Mouse (Mus musculus) liver, embryonic 11.5 days (tissue): Measurements from ENCODE around the gene Olfr649. TPM values are rescaled to one million over a fixed set of nuclear protein-coding genes. Genes with fewer than 3 reads are reported as not detected.

Experiments
- ATAC-seq: fragments of 200-750 bp; cut with Nextera tagmentation; replicated peaks from 2 replicates; pipeline ENCODE4 v1.8.0; 2017; ENCODE audit warnings: moderate number of reproducible peaks, mild to moderate bottlenecking, moderate TSS enrichment, moderate library complexity; ENCODE audit not compliant: low FRiP score
- DNase-seq: peaks from one replicate; pipeline ENCODE4 v3.0.0-alpha.2; 2017; ENCODE audit warnings: low spot score
- H3K27ac ChIP-seq: fragments of 300-500 bp; sonication (generic); 2 replicates; pipeline ENCODE4 v1.5.1; 2014; ENCODE audit warnings: mild to moderate bottlenecking, low read depth, low read length, control low read depth
- H3K27me3 ChIP-seq: fragments of 300-500 bp; sonication (generic); replicated peaks from 2 replicates; pipeline ENCODE4 v1.6.1; 2014; ENCODE audit warnings: low read length, mixed read lengths; ENCODE audit not compliant: control insufficient read depth, insufficient read depth
- H3K36me3 ChIP-seq: fragments of 300-500 bp; sonication (generic); 2 replicates; pipeline ENCODE4 v1.6.1; 2014; ENCODE audit warnings: mild to moderate bottlenecking, low read length, moderate library complexity, mixed read lengths; ENCODE audit not compliant: control insufficient read depth, insufficient read depth
- H3K4me1 ChIP-seq: fragments of 300-500 bp; sonication (generic); replicated peaks from 2 replicates; pipeline ENCODE4 v1.6.1; 2014; ENCODE audit warnings: low read length, mixed read lengths; ENCODE audit not compliant: control insufficient read depth, insufficient read depth
- H3K4me2 ChIP-seq: fragments of 300-500 bp; sonication (generic); 2 replicates; pipeline ENCODE4 v1.6.1; 2014; ENCODE audit warnings: mild to moderate bottlenecking, control low read depth, moderate library complexity
- H3K4me3 ChIP-seq: fragments of 300-500 bp; sonication (generic); 2 replicates; pipeline ENCODE4 v1.5.1; 2014; ENCODE audit warnings: low read depth, low read length, control low read depth
- H3K9ac ChIP-seq: fragments of 300-500 bp; sonication (generic); 2 replicates; pipeline ENCODE4 v1.6.1; 2014; ENCODE audit warnings: low read depth, low read length, control low read depth
- H3K9me3 ChIP-seq: fragments of 300-500 bp; sonication (generic); 2 replicates; pipeline ENCODE4 v1.6.1; 2016; ENCODE audit warnings: low read length, inconsistent platforms, mixed read lengths; ENCODE audit not compliant: control insufficient read depth
- WGBS: fragments of 180-500 bp; shearing (Covaris S2); extraction: QIAGEN DNeasy Blood & Tissue Kit; methylation state at CpG from one replicate; pipeline ENCODE4 v1.1.7; 2014; 5-methylcytosine and 5-hydroxymethylcytosine counted together
- polyA plus RNA-seq: library from polyadenylated mRNA; unstranded; fragments of >200 nt; fragmentation: Nextera tagmentation; extraction: Ambion mirVana; gene quantifications from 2 replicates; pipeline ENCODE4 v1.2.1, GENCODE M21; 2014

Olfr649 gene
- not detected in 2 replicates for polyA plus RNA-seq

GRCm38 (mm10) chr7:104195885-104196284 lies at the start of gene Olfr649:
TSS of gene Olfr649 (minus strand) at chr7:104195985.
- no peaks in the 10 kb centered on the region for H3K9me3 ChIP-seq
- no peaks in the 10 kb centered on the region for H3K27me3 ChIP-seq
- 79% methylated on average over 6 of the region's 6 CpGs for WGBS
- no peak within 1 kb of the TSS for H3K4me2 ChIP-seq
- no peak within 1 kb of the TSS for H3K27ac ChIP-seq
- H3K9ac ChIP-seq = no peak within 1 kb of the TSS
- no peaks in the 10 kb centered on the region for H3K36me3 ChIP-seq
- no peak for DNase-seq
- no peak within 1 kb of the TSS for H3K4me3 ChIP-seq
- H3K4me1 ChIP-seq = no peaks in the 10 kb centered on the region
- ATAC-seq = no peak

DNA sequence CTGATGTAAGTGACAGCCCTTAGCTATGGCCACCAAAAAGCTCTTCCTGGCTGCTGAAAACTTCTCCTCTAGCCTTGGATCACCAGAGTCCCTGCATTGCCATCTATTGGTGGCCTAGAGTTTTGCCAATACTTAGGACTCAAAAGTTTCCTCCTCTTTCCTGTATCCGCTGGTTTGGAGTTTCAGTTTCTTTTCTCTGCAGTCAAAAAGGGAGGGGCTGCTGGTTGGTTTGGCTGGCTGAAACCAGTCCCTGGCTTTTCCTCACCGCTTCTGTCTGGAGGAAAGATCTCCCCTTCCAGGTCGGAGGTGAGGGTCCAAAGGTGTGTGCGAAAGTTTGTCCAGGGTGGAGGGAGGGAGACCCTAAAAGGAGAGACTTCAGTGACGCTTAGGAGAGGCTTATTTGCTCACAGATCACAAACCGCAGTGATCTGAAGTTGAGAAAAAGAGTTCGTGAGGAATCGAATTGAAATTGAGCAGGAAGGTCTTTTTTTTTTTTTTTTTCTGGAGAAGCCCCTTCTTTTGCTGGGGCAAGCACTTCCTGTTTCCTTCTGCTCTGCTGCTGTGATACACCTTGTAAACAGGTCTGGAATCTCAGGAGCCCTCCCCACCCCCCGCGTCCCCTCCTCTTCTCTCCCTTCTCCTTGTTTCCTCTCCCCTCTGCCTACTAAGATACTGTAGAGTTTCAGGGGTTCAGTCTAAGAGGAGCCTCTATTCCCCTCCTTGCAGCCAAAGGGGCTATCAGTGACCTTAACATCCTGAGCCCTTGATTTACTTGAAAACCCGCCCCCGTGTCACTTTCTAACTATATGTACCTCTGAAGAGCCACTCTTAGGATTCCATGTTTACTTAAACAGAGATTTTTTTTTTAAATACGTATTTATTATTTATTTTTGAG lies 48.7 kb upstream of the Olfr649 start, which contains the start of gene Trim34a:
Gene Trim34a, plus strand, starts transcription at position 171 of the 895 bp plus-strand sequence.
- no peaks in the 10 kb centered on the region for H3K36me3 ChIP-seq
- WGBS = 3% methylated on average over 13 of the region's 13 CpGs
- peak; percentile 87 for ATAC-seq
- H3K4me3 ChIP-seq = peak within 1 kb of the TSS; percentile 62
- no peaks in the 10 kb centered on the region for H3K4me1 ChIP-seq
- H3K27me3 ChIP-seq = no peaks in the 10 kb centered on the region
- no peaks in the 10 kb centered on the region for H3K9me3 ChIP-seq
- H3K9ac ChIP-seq = peak within 1 kb of the TSS; percentile 68
- H3K4me2 ChIP-seq = peak within 1 kb of the TSS; percentile 72
- H3K27ac ChIP-seq = no peak within 1 kb of the TSS
- DNase-seq = peak; percentile 64

GRCm38 (mm10) chr7:104243616-104244015 lies 47.8 kb upstream of the Olfr649 start:
- Histone ChIP-seq H3K4me3 (no peak overlapping the region; the same call in 1 of the 2 replicates), H3K36me3 (no peaks in the 10 kb centered on the region), H3K9ac (no peak overlapping the region), H3K27ac (no peak overlapping the region), H3K4me2 (peak overlapping the region; percentile 72), H3K9me3 (no peaks in the 10 kb centered on the region), H3K4me1 (no peaks in the 10 kb centered on the region), H3K27me3 (no peaks in the 10 kb centered on the region)
- ATAC-seq = no peak
- no peak for DNase-seq
- 52% methylated on average over 1 of the region's 1 CpGs for WGBS

GRCm38 (mm10) chr7:104240857-104241256 lies 45.1 kb upstream of the Olfr649 start:
- Histone ChIP-seq H3K9ac (no peak overlapping the region), H3K9me3 (no peaks in the 10 kb centered on the region), H3K4me3 (no peak overlapping the region), H3K36me3 (no peaks in the 10 kb centered on the region), H3K27ac (no peak overlapping the region), H3K27me3 (no peaks in the 10 kb centered on the region), H3K4me2 (no peak overlapping the region), H3K4me1 (no peaks in the 10 kb centered on the region)
- DNase-seq = no peak
- ATAC-seq = no peak

DNA sequence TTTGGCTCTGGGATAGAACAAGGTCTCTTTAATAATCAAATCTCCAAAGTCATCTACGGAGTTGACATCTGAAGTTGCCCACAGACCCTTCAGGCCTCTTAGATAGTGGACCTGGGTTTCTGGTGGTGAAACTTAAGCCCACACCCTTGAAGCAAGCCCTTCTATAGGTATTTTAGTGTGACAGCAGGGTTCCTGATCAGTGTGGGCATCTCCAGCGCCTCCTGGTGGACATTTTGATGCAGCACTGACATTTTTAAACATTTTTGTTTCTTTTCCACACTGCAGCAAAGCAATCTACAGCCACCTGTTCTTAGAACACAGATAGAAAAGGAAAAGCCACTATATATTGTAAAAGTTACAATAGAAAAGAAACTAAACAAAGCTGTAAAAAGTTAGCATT lies 35.4 kb upstream of the Olfr649 start:
- no peak for ATAC-seq
- Histone ChIP-seq H3K9me3 (no peaks in the 10 kb centered on the region), H3K4me2 (no peak overlapping the region), H3K36me3 (no peaks in the 10 kb centered on the region; the same call in 1 of the 2 replicates), H3K9ac (no peak overlapping the region), H3K27ac (no peak overlapping the region), H3K27me3 (no peaks in the 10 kb centered on the region), H3K4me3 (no peak overlapping the region), H3K4me1 (no peaks in the 10 kb centered on the region)
- no peak for DNase-seq
- WGBS = 35% methylated on average over 2 of the region's 2 CpGs

DNA sequence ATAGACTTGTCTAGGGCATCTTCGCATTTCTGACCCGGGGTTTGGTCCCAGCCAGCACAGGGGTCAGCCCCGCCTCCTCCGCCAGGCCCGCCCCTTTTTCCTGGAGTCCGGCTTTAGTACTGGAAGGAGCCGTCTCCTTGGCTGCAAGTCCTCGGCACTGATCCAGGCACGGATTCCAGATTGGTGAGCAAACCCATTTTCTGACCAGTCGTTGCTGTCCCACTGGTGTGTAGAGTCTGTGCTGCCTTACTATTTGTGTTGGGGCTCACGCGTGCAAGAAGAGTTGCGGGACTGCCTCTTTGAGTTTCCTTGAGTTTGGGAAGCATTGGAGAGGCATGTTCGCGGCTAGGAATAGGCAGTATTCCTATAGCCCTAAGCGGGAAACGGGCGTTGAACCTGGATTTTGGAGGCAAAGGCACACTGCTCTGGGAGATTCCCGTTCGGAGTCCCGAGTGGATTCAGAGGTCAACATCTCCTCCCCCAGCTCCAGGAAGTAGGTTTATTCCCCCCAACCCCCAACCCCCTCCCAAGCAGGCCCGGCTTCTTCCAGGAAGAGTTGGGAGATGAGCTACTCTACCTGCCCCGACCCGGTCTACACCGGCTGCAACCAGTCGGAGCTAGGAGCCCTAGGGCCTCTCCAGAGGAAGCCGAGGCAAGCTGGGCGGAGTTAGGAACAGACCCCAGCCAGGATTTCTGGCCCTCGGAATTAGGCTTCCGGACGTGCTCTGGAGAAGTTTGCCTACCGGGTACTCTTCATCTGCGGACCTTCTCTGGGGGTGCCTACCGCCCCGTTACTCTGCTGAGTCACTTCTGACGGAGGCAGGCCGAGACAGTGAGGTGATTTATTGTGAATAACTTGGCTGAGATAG lies 23.1 kb upstream of the Olfr649 start, which contains the start of gene Trim6:
Gene Trim6, plus strand, starts transcription at position 93 of the 869 bp plus-strand sequence.
- DNase-seq = peak; percentile 65
- ATAC-seq = peak; percentile 78
- Histone ChIP-seq H3K4me1 (no peaks in the 10 kb centered on the region; the same call in 1 of the 2 replicates), H3K4me2 (peak within 1 kb of the TSS; percentile 82), H3K27ac (no peak within 1 kb of the TSS), H3K4me3 (peak within 1 kb of the TSS; percentile 50), H3K9me3 (no peaks in the 10 kb centered on the region), H3K36me3 (no peaks in the 10 kb centered on the region), H3K9ac (peak within 1 kb of the TSS; percentile 58), H3K27me3 (no peaks in the 10 kb centered on the region)
- 3% methylated on average over 37 of the region's 37 CpGs for WGBS

GRCm38 (mm10) chr7:104217881-104218280 lies 22.1 kb upstream of the Olfr649 start:
- Histone ChIP-seq H3K4me3 (no peak overlapping the region), H3K4me1 (no peaks in the 10 kb centered on the region; the same call in 1 of the 2 replicates), H3K9ac (no peak overlapping the region), H3K27ac (no peak overlapping the region), H3K36me3 (no peaks in the 10 kb centered on the region), H3K9me3 (no peaks in the 10 kb centered on the region), H3K27me3 (no peaks in the 10 kb centered on the region), H3K4me2 (no peak overlapping the region)
- DNase-seq = no peak
- no peak for ATAC-seq
- WGBS = 51% methylated on average over 2 of the region's 2 CpGs

- WGBS = 47% methylated on average over 1 of the region's 1 CpGs
- Histone ChIP-seq H3K27ac (no peak overlapping the region), H3K4me3 (no peak overlapping the region), H3K4me2 (no peak overlapping the region), H3K9me3 (no peaks in the 10 kb centered on the region), H3K9ac (no peak overlapping the region), H3K27me3 (no peaks in the 10 kb centered on the region), H3K36me3 (no peaks in the 10 kb centered on the region), H3K4me1 (no peaks in the 10 kb centered on the region; the same call in 1 of the 2 replicates)
- no peak for ATAC-seq
- no peak for DNase-seq
Measured at GRCm38 (mm10) chr7:104216011-104216535, 20.3 kb upstream of the Olfr649 start.
